Mouse (Mus musculus) left cerebral cortex, postnatal 36 days (tissue): ENCODE measurements around the gene Ccnb1. TPM values are rescaled to one million over a fixed set of nuclear protein-coding genes. Genes with fewer than 3 reads are reported as not detected.
"Not testable (repeated sequence)": the region's sequence is repeated elsewhere in the genome, so short reads cannot be mapped to it uniquely, and the experiment has no call there.

Experiments
- DNase-seq, 2 experiments: peaks; one replicate each; pipeline ENCODE4 v3.0.0; 2021 to 2022; ENCODE audit warnings: low spot score in 2 of 2, mixed read lengths in 1 of 2
- intact Hi-C: fragments of 180-260 bp; cut with DNase I; formaldehyde crosslinking; loops from one replicate; pipeline ENCODE4 v1.15.1; 2025
- total RNA-seq, 2 experiments: library from RNA; stranded (reverse); gene quantifications; 2 replicates each; pipeline ENCODE4 v1.2.3; 2021

The Ccnb1 gene
- total RNA-seq, 2 experiments from 2014 or later, result 0.70 to 1.0 TPM

GRCm38 (mm10) chr13:100775252-100776055 is 10.9 kb downstream of the Ccnb1 start, which contains the start of gene Cenph:
Gene Cenph (minus strand): TSS chr13:100775899.
- intact Hi-C loops, result no loop called here
- peak; percentile 73 to 74 for DNase-seq

DNA sequence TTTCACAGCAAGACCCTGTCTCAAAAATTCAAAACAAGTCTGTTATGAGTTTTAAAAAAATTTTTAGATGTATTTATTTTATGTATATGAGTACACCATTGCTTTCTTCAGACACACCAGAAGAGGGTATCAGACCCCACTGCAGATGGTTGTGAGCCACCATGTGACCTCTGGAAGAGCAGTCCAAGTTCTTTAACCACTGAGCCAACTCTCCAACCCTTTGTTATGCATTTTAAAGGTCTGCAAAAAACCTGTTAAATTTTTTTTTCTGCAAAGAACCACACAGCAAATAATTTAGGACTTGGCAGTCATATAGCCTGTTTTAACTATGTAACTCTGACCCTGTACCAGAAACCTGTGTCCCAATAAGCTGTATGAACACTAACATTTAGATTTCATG is 11.7 kb downstream of the Ccnb1 start:
- intact Hi-C loops, result no loop called here

DNA sequence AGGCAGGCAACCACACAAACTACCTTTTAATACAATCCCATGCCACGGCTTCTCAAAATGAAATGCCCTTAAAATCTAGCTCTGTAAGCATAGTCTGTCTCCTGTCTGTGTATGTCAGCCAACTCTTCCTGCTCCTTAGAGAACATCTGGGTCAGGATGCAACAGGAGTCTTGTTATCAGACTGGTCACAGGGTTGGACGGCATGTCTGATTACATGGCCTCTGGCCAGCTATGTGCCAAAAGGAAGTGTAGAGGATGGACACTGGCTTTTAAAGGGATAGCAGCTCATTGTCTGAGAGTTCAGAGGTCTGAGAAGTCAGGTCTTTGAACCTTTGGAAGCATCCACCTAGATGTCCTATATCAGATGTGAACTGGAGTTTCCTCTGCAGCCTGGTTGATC is 31.0 kb downstream of the Ccnb1 start:
- intact Hi-C loops, result no loop called here
- no peak for DNase-seq

More for the DNA sequence above, 11.7 kb downstream of the Ccnb1 start:
- no peak for DNase-seq

DNA sequence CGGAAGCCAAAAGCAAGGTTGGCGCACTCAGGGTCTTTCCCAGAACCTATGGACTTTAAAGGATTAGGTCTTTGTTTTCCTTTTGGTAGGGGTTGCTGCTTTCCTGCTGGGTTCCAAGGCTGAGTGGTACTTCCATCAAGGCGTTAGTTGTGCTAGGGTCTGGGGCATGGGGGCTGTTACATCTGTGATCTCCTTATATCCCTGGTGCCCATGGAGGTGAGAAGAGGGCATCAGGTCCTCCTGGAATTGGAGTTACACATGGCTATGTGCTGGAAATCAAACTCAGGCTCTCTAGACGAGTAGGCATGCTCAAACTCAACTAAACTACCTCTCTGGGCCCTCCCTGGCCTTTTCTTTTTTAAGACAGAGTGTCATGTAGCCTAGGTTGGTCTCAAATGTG is 32.2 kb downstream of the Ccnb1 start:
- intact Hi-C loops, result no loop called here
- no peak for DNase-seq

DNA sequence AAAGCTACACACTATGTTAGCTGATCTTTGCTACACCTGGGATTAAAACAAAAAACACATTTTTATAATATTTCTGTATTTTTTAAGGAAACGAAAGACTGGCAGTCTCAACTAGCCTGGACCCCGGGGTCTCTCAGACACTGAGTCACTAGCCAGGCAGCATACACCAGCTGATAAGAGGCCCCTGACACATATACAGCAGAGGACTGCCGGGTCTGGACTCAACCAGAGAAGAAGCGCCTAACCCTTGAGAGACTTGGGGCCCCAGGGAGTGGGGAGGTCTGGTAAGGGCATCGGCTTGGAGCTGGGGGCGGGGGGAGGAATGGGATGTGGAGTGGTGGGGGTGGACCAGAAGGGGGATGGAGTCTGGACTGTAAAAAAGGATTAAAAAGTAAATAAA is 33.4 kb downstream of the Ccnb1 start:
- intact Hi-C loops, result no loop called here
- DNase-seq, result no peak

- no peak for DNase-seq
- intact Hi-C loops, result no loop called here
These were observed 33.8 kb downstream of the Ccnb1 start for GRCm38 (mm10) chr13:100752529-100752928.

DNA sequence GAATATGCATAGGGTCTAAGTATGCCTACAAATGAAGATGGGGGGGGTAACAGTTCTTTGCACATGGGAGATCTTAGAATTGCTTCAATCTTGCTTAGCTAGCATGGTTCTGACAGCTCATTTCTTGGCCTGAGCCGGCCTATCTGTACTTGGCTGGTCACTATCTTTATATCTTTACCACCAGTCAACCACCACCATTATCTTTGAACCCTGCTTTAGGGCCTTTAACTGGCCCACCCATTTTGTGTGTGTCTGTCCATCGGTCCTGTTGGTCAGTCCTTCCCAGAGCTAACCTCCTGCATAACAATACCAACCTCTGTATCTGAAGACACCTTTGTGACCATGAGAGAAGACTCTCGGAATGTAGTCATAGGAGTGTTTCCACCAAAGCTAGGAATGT is 35.0 kb downstream of the Ccnb1 start:
- DNase-seq, result no peak
- intact Hi-C loops, result no loop called here

DNA sequence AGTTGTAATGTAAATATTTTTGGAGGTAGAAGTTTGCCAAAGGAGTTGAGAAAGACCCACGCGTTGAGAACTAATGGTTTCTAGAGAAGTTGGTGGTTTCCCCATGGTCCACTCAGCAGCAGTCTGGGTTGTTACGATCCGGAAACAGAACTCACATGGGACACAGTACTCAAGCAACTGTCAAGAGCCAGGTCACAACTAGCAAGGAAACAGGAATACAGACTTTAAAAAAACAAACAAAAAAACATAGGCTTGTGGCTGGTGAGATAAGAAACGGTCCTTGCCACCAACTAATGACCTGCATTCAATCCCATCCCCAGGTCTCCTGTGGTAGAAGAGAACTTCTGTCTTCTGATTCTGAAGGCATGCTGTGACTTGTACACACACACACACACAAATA is 35.6 kb downstream of the Ccnb1 start:
- no peak for DNase-seq
- intact Hi-C loops, result no loop called here

DNA sequence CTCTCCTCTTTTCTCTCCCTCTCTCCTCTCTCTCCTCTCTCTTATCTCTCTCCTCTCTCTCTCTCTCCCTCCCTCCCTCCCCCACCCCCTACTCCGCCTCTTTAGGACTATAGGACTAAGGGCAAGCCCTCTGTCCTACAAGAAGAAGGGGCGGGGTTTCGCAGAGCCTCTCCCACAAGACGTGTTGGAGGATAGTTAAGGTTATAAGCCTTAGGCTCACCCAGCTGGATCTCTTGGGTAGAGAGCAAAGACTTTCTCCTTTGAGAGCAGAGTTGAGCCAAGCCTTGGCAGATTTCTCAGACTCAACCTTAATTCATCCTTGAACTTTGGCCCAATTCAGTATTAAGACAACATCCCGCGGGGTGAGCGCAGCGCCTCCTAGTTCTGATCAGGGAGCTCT is 37.7 kb downstream of the Ccnb1 start:
- intact Hi-C loops, result loop anchor here (5.0 kb wide), 1 partner anchor 34 kb away; no protein-coding TSS in a partner anchor
- no peak for DNase-seq

DNA sequence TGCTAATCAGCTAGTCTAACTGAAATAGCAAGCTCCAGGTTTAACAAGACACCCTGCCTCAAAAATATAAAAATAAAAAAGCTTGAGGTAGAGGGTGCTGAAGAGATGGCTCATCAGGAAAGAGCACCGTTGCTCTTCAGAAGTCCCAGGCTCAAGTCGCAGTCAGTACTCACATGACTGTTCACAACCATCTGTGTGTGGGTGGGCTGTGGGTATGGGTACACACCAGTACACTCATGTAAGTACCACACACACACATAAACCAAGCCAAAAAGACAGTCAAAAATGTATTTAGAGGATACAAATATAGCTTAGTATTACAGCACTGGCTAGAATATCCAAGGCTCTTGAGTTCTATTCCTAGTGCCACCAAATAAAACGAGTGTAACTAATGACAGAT is 40.3 kb downstream of the Ccnb1 start:
- intact Hi-C loops, result loop anchor here (5.0 kb wide), 1 partner anchor 36 kb away; no protein-coding TSS in a partner anchor
- DNase-seq, result peak; percentile 52

DNA sequence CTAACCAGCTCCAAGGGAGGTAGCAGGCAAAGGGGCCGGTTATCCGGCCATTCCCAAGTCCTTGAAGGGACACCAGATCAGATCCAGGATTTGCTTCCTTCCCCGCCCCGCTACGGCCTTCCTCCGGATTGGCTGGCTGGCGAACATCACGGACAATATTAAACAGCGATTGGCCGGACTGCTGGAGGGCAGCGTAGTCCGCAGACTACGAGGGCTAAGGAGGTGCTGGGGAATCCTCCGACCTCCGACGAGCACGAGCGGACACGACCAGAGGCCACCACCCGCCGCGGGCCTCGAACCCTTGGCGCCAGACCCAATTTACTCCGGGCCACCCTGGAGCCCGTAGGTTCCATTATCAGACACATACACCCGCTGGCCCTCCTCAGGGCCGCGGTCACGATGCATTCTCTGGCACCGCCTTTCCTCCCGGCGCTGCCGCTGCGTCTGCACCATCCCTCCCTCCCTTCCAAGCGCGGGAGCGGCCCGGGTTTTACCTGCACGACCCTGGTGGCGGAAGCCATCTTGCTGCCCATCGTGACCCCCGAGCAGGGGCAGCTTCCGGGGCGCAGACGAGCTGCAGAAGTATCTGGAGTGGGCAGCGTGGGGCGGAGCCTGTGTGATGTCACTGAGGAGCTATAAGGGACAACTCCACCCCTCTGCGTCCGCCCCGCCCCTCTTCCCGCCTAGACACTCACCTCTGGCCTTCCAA is 42.2 kb downstream of the Ccnb1 start, which contains the start of gene Mrps36:
TSS of gene Mrps36 (minus strand) at position 624 of the 709 bp plus-strand sequence.
- intact Hi-C loops, result no loop called here
- peak; percentile 91 to 92 for DNase-seq

GRCm38 (mm10) chr13:100743346-100744035 is 42.9 kb downstream of the Ccnb1 start:
- no peak for DNase-seq
- intact Hi-C loops, result no loop called here

DNA sequence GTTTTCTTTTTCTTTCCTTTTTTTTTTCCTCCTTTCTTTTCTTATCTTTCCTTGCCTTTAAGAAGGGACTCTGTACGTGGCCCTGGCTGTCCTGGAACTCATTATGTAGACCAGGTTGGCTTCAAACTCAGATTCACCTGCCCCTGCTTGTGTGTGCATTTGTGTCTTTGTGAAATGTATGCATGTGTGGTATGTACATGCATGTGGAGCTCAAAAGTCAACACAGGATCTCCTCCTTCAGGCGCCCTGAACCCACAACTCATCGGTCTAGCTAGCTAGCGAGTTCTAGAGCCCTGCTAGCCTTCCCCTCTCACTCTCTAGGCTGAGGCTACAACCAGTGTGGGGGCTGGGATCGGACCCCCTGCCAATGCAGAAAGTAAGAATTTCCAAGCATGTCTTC is 43.5 kb downstream of the Ccnb1 start:
- peak in 1 of 2 experiments; percentile 6 for DNase-seq
- intact Hi-C loops, result no loop called here

- DNase-seq, result no peak
- intact Hi-C loops, result loop anchor here (5.0 kb wide), 1 partner anchor 80 kb away; the partner anchor contains the start of genes Ak6, Rad17 and Taf9
These were observed 53.6 kb downstream of the Ccnb1 start for GRCm38 (mm10) chr13:100732756-100733155.

DNA sequence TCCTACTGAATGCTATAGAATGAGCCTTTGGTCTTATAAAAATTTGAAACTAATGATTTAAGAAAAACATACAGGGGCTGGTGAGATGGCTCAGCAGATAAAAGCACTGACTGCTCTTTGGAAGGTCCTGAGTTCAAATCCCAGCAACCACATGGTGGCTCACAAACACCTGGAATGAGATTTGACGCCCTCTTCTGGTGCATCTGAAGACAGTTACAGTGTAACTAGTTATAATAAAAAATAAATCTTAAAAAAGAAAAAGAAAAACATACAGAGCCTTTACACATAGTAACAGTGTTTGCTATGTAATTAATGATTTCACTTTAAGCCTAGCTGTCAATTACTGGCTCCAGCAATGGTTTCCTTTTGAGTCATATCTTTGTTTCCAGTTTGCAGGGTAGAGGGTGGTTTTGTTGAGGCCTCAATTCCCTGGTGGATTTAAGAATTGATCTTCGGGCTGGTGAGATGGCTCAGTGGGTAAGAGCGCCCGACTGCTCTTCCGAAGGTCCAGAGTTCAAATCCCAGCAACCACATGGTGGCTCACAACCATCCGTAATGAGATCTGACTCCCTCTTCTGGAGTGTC is 54.8 kb downstream of the Ccnb1 start:
- intact Hi-C loops, result loop anchor here (5.0 kb wide), 1 partner anchor 79 kb away; the partner anchor contains the start of genes Ak6, Rad17 and Taf9
- not testable (repeated sequence) for DNase-seq

DNA sequence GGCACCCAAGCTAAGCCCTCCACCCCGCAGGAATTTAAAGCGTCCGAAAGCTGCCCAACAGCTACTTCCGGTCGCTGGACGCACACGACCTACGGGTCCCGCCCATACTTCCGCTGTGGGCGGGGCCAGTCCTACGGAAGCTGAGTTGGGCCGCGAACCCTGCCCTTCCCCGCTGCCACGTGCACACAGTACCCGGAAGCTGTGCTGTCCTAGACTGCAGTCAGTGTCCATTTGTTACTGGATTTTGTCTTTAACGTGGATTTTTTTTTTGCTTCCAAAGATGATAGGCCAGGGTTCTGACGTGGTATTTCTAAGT is 55.6 kb downstream of the Ccnb1 start, which contains the start of gene Cdk7:
TSS of gene Cdk7 (minus strand) at position 79 of the 316 bp plus-strand sequence.
- peak; percentile 93 to 95 for DNase-seq
- intact Hi-C loops, result loop anchor here (5.0 kb wide), 1 partner anchor 79 kb away; the partner anchor contains the start of genes Ak6, Rad17 and Taf9

GRCm38 (mm10) chr13:100730153-100730860 is 56.1 kb downstream of the Ccnb1 start:
- DNase-seq, result peak in 1 of 2 experiments; percentile 5
- intact Hi-C loops, result loop anchor here (5.0 kb wide), 1 partner anchor 78 kb away; the partner anchor contains the start of genes Ak6, Rad17 and Taf9
